In the genomic region with DNA sequence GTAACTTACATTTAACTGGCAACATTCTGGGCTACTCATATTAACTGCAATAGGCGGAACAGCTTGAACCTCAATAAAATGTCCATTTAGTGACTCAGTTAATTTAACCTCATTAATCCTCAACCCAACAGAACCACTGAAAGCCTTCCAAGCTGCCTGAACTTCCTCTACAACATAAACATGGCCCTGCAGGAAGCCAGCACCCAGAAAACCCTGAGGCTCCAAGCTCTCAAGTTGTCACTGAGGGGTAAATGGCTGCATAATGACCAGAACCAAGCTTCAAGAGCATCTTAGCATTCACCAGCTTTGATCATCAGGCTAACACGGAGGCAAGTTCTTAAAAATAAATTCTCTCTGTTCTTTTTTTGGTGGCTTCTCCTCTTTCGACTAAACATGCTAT, we compare ENCODE assay signal across 25 mouse cellular contexts.
"Had no signal": no experiment of that assay in that cellular context is flagged by ENCODE, and none has a peak within 500 bp of the region (broad histone marks: within the 10 kb centered on the region; RNA-seq: fewer than 3 reads in every experiment).

No protein-coding gene starts in this region.

- H3K4me3 ChIP-seq: gastrocnemius, adult 2 months; heart, embryonic 10.5 days; heart, embryonic 12.5 days; hindbrain, embryonic 10.5 days; hindbrain, embryonic 12.5 days; intestine, embryonic 15.5 days; limb, embryonic 13.5 days; limb, embryonic 15.5 days; liver, embryonic 12.5 days had no signal

- DNase-seq: gastrocnemius, adult 2 months; gastrocnemius, postnatal 10 days; gastrocnemius, postnatal 25 days; heart, adult 18-20 months; heart, postnatal 10 days; heart, postnatal 4 days; kidney, adult 18-20 months; kidney, adult 8-10 months; kidney, postnatal 10 days; kidney, postnatal 25 days; kidney, postnatal 4 days; layer of hippocampus, adult 9-11 months; layer of hippocampus, postnatal 36 days; left cerebral cortex, postnatal 4 days had no signal

- H3K27ac ChIP-seq: gastrocnemius, adult 2 months; heart, embryonic 10.5 days; hindbrain, embryonic 10.5 days; hindbrain, embryonic 12.5 days; intestine, embryonic 15.5 days; limb, embryonic 13.5 days; limb, embryonic 15.5 days; liver, embryonic 12.5 days had no signal

- H3K9me3 ChIP-seq: heart, embryonic 10.5 days; heart, embryonic 12.5 days; hindbrain, embryonic 10.5 days; hindbrain, embryonic 12.5 days; intestine, embryonic 15.5 days; limb, embryonic 13.5 days; limb, embryonic 15.5 days; liver, embryonic 12.5 days had no signal

- H3K27me3 ChIP-seq: heart, embryonic 12.5 days; hindbrain, embryonic 12.5 days; intestine, embryonic 15.5 days; limb, embryonic 13.5 days; limb, embryonic 15.5 days; liver, embryonic 12.5 days had no signal

- H3K4me1 ChIP-seq: heart, embryonic 10.5 days; heart, embryonic 12.5 days; hindbrain, embryonic 10.5 days; hindbrain, embryonic 12.5 days; intestine, embryonic 15.5 days; limb, embryonic 13.5 days; liver, embryonic 12.5 days had no signal

- ATAC-seq: hindbrain, embryonic 16.5 days; inflammation-experienced regulatory T-cells, adult 6 months; intestine, embryonic 15.5 days; intestine, postnatal 0 days; liver, embryonic 12.5 days had no signal

- H3K36me3 ChIP-seq: heart, embryonic 10.5 days; heart, embryonic 12.5 days; hindbrain, embryonic 10.5 days; hindbrain, embryonic 12.5 days; intestine, embryonic 15.5 days; limb, embryonic 13.5 days; limb, embryonic 15.5 days; liver, embryonic 12.5 days had no signal

- H3K4me2 ChIP-seq: heart, embryonic 12.5 days; hindbrain, embryonic 12.5 days; intestine, embryonic 15.5 days; limb, embryonic 13.5 days; limb, embryonic 15.5 days; liver, embryonic 12.5 days had no signal

- H3K9ac ChIP-seq: heart, embryonic 12.5 days; hindbrain, embryonic 12.5 days; intestine, embryonic 15.5 days; limb, embryonic 13.5 days; limb, embryonic 15.5 days; liver, embryonic 12.5 days had no signal
